Mouse (Mus musculus) MEL (cell line): ENCODE data around the gene Htatip2. TPM values are rescaled to one million over a fixed set of nuclear protein-coding genes. Genes with fewer than 3 reads are reported as not detected.

Experiments used
- DNase-seq: peaks from one replicate; pipeline ENCODE4 v3.0.0; 2011; ENCODE audit warnings: low read depth, low spot score
- H3K27ac ChIP-seq: 2 replicates; pipeline ENCODE4 v1.5.1; 2012; ENCODE audit warnings: low read depth, mild to moderate bottlenecking, control low read depth, low read length, moderate library complexity; ENCODE audit not compliant: control insufficient read depth
- H3K27me3 ChIP-seq, 2 experiments: fragments of 150-350 bp in 1 of 2; sonication (generic) in 1 of 2; 2 replicates each; pipeline ENCODE4 v1.6.1; 2012; ENCODE audit warnings: low read length in 2 of 2, mild to moderate bottlenecking in 2 of 2, improper control_type of control experiment in 1 of 2, moderate library complexity in 1 of 2; ENCODE audit not compliant: insufficient read depth in 2 of 2, control insufficient read depth in 1 of 2
- H3K36me3 ChIP-seq, 2 experiments: 2 replicates each; pipeline ENCODE4 v1.6.1; 2012 to 2014; ENCODE audit warnings: low read length in 2 of 2, improper control_type of control experiment in 1 of 2, inconsistent platforms in 1 of 2, mild to moderate bottlenecking in 1 of 2; ENCODE audit not compliant: insufficient read depth in 2 of 2, control insufficient read depth in 1 of 2
- H3K4me1 ChIP-seq, 2 experiments: fragments of 150-350 bp in 1 of 2; sonication (generic) in 1 of 2; 2 replicates each; pipeline ENCODE4 v1.6.1; 2012; ENCODE audit warnings: low read length in 2 of 2, improper control_type of control experiment in 1 of 2, mild to moderate bottlenecking in 1 of 2; ENCODE audit not compliant: insufficient read depth in 2 of 2, control insufficient read depth in 1 of 2
- H3K4me3 ChIP-seq, 2 experiments: fragments of 150-350 bp in 1 of 2; sonication (generic) in 1 of 2; 2 replicates each; pipeline ENCODE4 v1.5.1; 2012; ENCODE audit warnings: low read depth in 2 of 2, low read length in 2 of 2, mild to moderate bottlenecking in 2 of 2, moderate library complexity in 2 of 2, control low read depth in 1 of 2, improper control_type of control experiment in 1 of 2; ENCODE audit not compliant: control insufficient read depth in 1 of 2, insufficient read depth in 1 of 2
- H3K79me2 ChIP-seq: 2 replicates; pipeline ENCODE4 v1.6.1; 2012; ENCODE audit warnings: mild to moderate bottlenecking, low read length, moderate library complexity; ENCODE audit not compliant: control insufficient read depth, poor library complexity, insufficient read depth
- H3K9ac ChIP-seq: 2 replicates; pipeline ENCODE4 v1.6.1; 2012; ENCODE audit warnings: low read depth, mild to moderate bottlenecking, control low read depth, low read length, moderate library complexity; ENCODE audit not compliant: control insufficient read depth, poor library complexity, severe bottlenecking
- H3K9me3 ChIP-seq: fragments of 150-350 bp; sonication (generic); replicated peaks from 2 replicates; pipeline ENCODE4 v1.6.1; 2012; ENCODE audit warnings: mild to moderate bottlenecking, low read length, improper control_type of control experiment, moderate library complexity; ENCODE audit not compliant: insufficient read depth
- CTCF ChIP-seq, 3 experiments: IDR thresholded peaks in 2 of 3; conservative IDR thresholded peaks in 1 of 3; 2 replicates each; pipeline ENCODE4 v1.5.1; 2011 to 2012; ENCODE audit warnings: low read length in 3 of 3, low read depth in 2 of 3, mild to moderate bottlenecking in 2 of 3, improper control_type of control experiment in 1 of 3, inconsistent platforms in 1 of 3, mixed read lengths in 1 of 3, moderate library complexity in 1 of 3; ENCODE audit not compliant: control insufficient read depth in 1 of 3, insufficient read depth in 1 of 3, poor library complexity in 1 of 3, severe bottlenecking in 1 of 3
- EP300 ChIP-seq, 2 experiments: IDR thresholded peaks; 2 replicates each; pipeline ENCODE4 v1.6.1; 2011; ENCODE audit warnings: improper control_type of control experiment in 2 of 2, low read length in 2 of 2, low read depth in 1 of 2, mild to moderate bottlenecking in 1 of 2
- ETS1 ChIP-seq: IDR thresholded peaks from 2 replicates; pipeline ENCODE4 v1.6.1; 2012; ENCODE audit warnings: low read depth, mild to moderate bottlenecking, inconsistent platforms, low read length, improper control_type of control experiment, moderate library complexity
- HCFC1 ChIP-seq: IDR thresholded peaks from 2 replicates; pipeline ENCODE4 v1.6.1; 2012; ENCODE audit warnings: low read depth, mild to moderate bottlenecking, inconsistent platforms, low read length, improper control_type of control experiment, moderate library complexity
- JUND ChIP-seq: IDR thresholded peaks from 2 replicates; pipeline ENCODE4 v1.6.1; 2011; ENCODE audit warnings: low read depth, mild to moderate bottlenecking, improper control_type of control experiment, low read length
- MAFK ChIP-seq: IDR thresholded peaks from 2 replicates; pipeline ENCODE4 v1.6.1; 2011; ENCODE audit warnings: low read depth, mild to moderate bottlenecking, low read length, improper control_type of control experiment, borderline replicate concordance
- MXI1 ChIP-seq: IDR thresholded peaks from 2 replicates; pipeline ENCODE4 v1.6.1; 2011; ENCODE audit warnings: mild to moderate bottlenecking, low read depth, low read length, improper control_type of control experiment
- MYB ChIP-seq: IDR thresholded peaks from 2 replicates; pipeline ENCODE4 v1.6.1; 2011; ENCODE audit warnings: mild to moderate bottlenecking, low read depth, low read length, improper control_type of control experiment
- MYC ChIP-seq: IDR thresholded peaks from 2 replicates; pipeline ENCODE4 v1.6.1; 2011; ENCODE audit warnings: low read depth, mild to moderate bottlenecking, low read length, improper control_type of control experiment, moderate library complexity
- NELFE ChIP-seq: IDR thresholded peaks from 2 replicates; pipeline ENCODE4 v1.6.1; 2011; ENCODE audit warnings: low read depth, low read length, improper control_type of control experiment
- POLR2A ChIP-seq, 2 experiments: IDR thresholded peaks; 2 replicates each; pipeline ENCODE4 v1.6.1; 2011 to 2012; ENCODE audit warnings: low read length in 2 of 2, mild to moderate bottlenecking in 2 of 2, control low read depth in 1 of 2, improper control_type of control experiment in 1 of 2, low read depth in 1 of 2, moderate library complexity in 1 of 2; ENCODE audit not compliant: control insufficient read depth in 1 of 2, insufficient read depth in 1 of 2, poor library complexity in 1 of 2
- RCOR1 ChIP-seq: IDR thresholded peaks from 2 replicates; pipeline ENCODE4 v1.6.1; 2012; ENCODE audit warnings: low read depth, mild to moderate bottlenecking, inconsistent platforms, low read length, improper control_type of control experiment
- TBP ChIP-seq: IDR thresholded peaks from 2 replicates; pipeline ENCODE4 v1.8.0; 2011; ENCODE audit warnings: low read depth, low read length, improper control_type of control experiment
- USF2 ChIP-seq, 2 experiments: IDR thresholded peaks; 2 replicates each; pipeline ENCODE4 v1.6.1; 2011 to 2012; ENCODE audit warnings: improper control_type of control experiment in 2 of 2, low read length in 2 of 2, borderline replicate concordance in 1 of 2, inconsistent platforms in 1 of 2, low read depth in 1 of 2, mild to moderate bottlenecking in 1 of 2; ENCODE audit not compliant: insufficient read depth in 1 of 2
- ZMIZ1 ChIP-seq: IDR thresholded peaks from 2 replicates; pipeline ENCODE4 v1.6.1; 2012; ENCODE audit warnings: low read depth, mild to moderate bottlenecking, inconsistent platforms, low read length, improper control_type of control experiment, moderate library complexity
- ZNF384 ChIP-seq: IDR thresholded peaks from 2 replicates; pipeline ENCODE4 v1.6.1; 2012; ENCODE audit warnings: low read depth, mild to moderate bottlenecking, inconsistent platforms, low read length, improper control_type of control experiment
- polyA plus RNA-seq, 2 experiments: library from polyadenylated mRNA; stranded (reverse) in 1 of 2; unstranded in 1 of 2; fragments of >175 nt in 1 of 2; fragments of >200 nt in 1 of 2; gene quantifications; 2 replicates each; pipeline versions ENCODE4 v1.2.1 to v1.2.4; 2012; ENCODE audit warnings: low replicate concordance in 2 of 2, low read depth in 1 of 2; ENCODE audit not compliant: insufficient read length in 2 of 2, insufficient read depth in 1 of 2, missing spikeins in 1 of 2
- total RNA-seq: library from RNA; depleted of rRNA; stranded (reverse); fragments of 300-350 nt; gene quantifications from 2 replicates; pipeline ENCODE4 v1.2.3, GENCODE M21; 2012

The Htatip2 gene
- total and polyA plus RNA-seq, 3 experiments = 22.5 to 37.8 TPM; not detected in 1

GRCm38 (mm10) chr7:49778114-49778901, 19.4 kb downstream of the Htatip2 start, which contains the start of gene Prmt3 (continued):
- TF ChIP-seq CTCF (IDR thresholded peaks at IDR 0.05 in 2 of 3, conservative IDR thresholded peaks at IDR 0.05 in 1 of 3; ENCODE audit: control insufficient read depth in 1 of 3, insufficient read depth in 1 of 3, low read depth in 2 of 3, low read length in 3 of 3, poor library complexity in 1 of 3, severe bottlenecking in 1 of 3) = peak; percentile 73 to 87 (median 78)
- TF ChIP-seq NELFE = peak; percentile 66
- TF ChIP-seq ZNF384 = no peak
- TF ChIP-seq JUND = no peak
- TF ChIP-seq, all 39 proteins: peak for 23

DNA sequence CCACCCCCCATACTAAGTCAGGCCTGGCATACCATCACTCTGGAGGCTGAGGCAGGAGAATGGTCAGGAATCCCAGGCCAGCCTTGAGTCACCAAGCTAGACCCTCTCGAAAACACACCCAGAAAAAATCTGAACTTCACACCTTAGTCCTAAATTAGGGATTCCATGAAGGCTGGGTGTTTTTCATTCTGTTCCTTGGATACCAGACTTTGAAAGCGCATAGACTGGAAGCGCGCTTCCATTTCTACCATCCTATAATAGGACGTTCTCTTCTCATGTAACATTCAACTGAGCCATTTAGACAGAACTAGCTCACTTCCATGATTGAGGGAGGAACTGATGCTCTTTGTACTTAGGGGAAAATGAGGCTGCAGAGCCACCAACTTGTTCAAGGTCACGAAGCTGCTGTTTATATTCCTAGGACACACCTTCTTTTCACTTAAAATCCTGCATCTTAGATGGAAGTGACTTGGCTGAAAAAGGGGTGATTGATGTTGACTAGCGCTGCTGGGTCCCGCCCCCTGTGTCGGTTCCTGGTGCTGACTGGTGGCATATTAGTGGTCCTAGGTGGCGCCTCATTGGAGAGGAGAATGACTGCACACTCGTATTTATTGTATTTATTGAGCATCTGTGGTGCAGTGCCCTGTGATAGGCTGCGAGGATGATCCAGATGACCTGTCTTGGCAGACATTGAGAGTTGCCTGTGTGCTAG, 20.1 kb downstream of the Htatip2 start:
- Histone ChIP-seq H3K9ac (peak overlapping the region; percentile 97), H3K27ac (peak overlapping the region; percentile 43), H3K4me1 (peaks cover 13 to 34% of the 10 kb centered on the region in 2 experiments), H3K4me3 (peak overlapping the region; percentile 10 to 69; a peak in 3 of 4 replicates), H3K27me3 (no peaks in the 10 kb centered on the region), H3K36me3 (peaks cover 12 to 30% of the 10 kb centered on the region in 2 experiments), H3K9me3 (no peaks in the 10 kb centered on the region), H3K79me2 (peaks cover 14% of the 10 kb centered on the region)
- TF ChIP-seq MXI1 = 0 out of 2 replicates have a peak, but pooled peaks have one; percentile 11
- TF ChIP-seq MYB = no peak
- no peak for TF ChIP-seq POLR2A (IDR thresholded peaks at IDR 0.05; ENCODE audit: control insufficient read depth in 1 of 2, insufficient read depth in 1 of 2, low read depth in 1 of 2, low read length in 2 of 2, poor library complexity in 1 of 2)
- peak; percentile 56 for DNase-seq

GRCm38 (mm10) chr7:49783017-49783416, 24.1 kb downstream of the Htatip2 start:
- Histone ChIP-seq H3K4me1 (peaks cover 5 to 18% of the 10 kb centered on the region in 2 experiments), H3K9me3 (no peaks in the 10 kb centered on the region), H3K27me3 (no peaks in the 10 kb centered on the region), H3K36me3 (peaks cover 18 to 26% of the 10 kb centered on the region in 2 experiments), H3K4me3 (no peak overlapping the region), H3K27ac (no peak overlapping the region), H3K79me2 (peaks cover 14% of the 10 kb centered on the region), H3K9ac (no peak overlapping the region)
- no peak for DNase-seq
- TF ChIP-seq TBP (no peak), EP300 (IDR thresholded peaks at IDR 0.05; ENCODE audit: low read depth in 1 of 2, low read length in 2 of 2) (no peak), ETS1 (no peak), USF2 (IDR thresholded peaks at IDR 0.05; ENCODE audit: borderline replicate concordance in 1 of 2, insufficient read depth in 1 of 2, low read depth in 1 of 2, low read length in 2 of 2) (no peak), MYB (no peak), ZMIZ1 (no peak), MYC (no peak), HCFC1 (no peak), RCOR1 (no peak), CTCF (IDR thresholded peaks at IDR 0.05 in 2 of 3, conservative IDR thresholded peaks at IDR 0.05 in 1 of 3; ENCODE audit: control insufficient read depth in 1 of 3, insufficient read depth in 1 of 3, low read depth in 2 of 3, low read length in 3 of 3, poor library complexity in 1 of 3, severe bottlenecking in 1 of 3) (no peak), MAFK (no peak)
